Mouse (Mus musculus): Measurements from ENCODE around the gene Edem1. TPM values are rescaled to one million over a fixed set of nuclear protein-coding genes. Genes with fewer than 3 reads are reported as not detected.
A peak's percentile ranks its signal among the peaks of the same experiment; 100 is the strongest.

Gene Edem1
- polyA plus RNA-seq, 1 experiment from 2014 or later, result 24.9 TPM

DNA sequence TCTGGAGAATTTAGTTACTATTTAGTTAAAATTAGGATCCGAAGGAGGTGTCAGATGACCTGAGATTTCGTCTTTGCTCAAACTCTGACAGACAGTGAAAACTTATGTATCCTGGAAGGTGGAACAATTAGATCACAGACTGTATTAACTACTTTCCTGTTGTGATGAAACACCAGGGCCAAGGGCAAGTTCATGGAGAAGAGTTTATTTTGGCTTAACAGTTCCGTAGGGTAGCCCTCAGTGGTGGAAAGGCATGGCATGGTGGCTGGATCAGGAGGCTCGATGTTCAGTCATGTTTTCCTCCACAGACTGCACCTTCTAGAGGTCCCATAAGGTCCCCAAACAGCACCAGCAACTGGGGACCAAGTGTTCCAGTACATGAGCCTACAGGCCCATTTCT, 8.6 kb downstream of the Edem1 start:
- no peak overlapping the region; the same call in 1 of the 2 replicates for H3K27ac ChIP-seq (ENCODE audit: low read length)
- H3K36me3 ChIP-seq (ENCODE audit: control insufficient read depth, insufficient read depth), result peaks cover 12% of the 10 kb centered on the region; the same call in 1 of the 2 replicates
- ATAC-seq (replicated peaks; ENCODE audit: extremely low read depth, insufficient read depth, low FRiP score), result no peak
- no peaks in the 10 kb centered on the region for H3K27me3 ChIP-seq (ENCODE audit: control insufficient read depth, insufficient read depth, low read length)
- H3K4me3 ChIP-seq (ENCODE audit: low read length), result no peak overlapping the region
- H3K4me1 ChIP-seq (ENCODE audit: control insufficient read depth, insufficient read depth, low read length), result no peaks in the 10 kb centered on the region; the same call in 1 of the 2 replicates
- H3K9ac ChIP-seq (ENCODE audit: low read length), result no peak overlapping the region
- 88% methylated on average over 4 of the region's 4 CpGs for WGBS
- H3K9me3 ChIP-seq (replicated peaks; ENCODE audit: control insufficient read depth, low read length), result no peaks in the 10 kb centered on the region
- no peak overlapping the region for H3K4me2 ChIP-seq (ENCODE audit: low read depth, low read length)

DNA sequence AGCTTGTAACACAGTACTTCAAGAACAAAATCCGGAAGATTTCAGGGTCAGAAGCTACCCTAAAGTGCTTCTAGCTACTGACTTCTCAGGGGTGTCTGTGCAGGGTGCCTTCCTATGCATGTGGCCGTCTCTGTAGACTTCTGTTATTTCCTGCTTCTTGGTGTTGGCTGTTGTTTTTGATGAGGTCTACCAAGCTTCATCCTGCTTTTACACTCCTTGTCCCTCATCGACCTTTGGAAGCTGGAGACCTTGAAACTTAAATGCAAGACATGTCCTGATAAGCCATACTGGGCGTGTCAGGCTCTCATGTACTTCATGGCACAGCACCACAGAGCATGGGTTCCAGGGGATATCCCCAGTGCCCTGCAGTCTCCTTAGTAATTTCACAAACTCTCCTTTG, 9.5 kb downstream of the Edem1 start:
- ATAC-seq (replicated peaks; ENCODE audit: extremely low read depth, insufficient read depth, low FRiP score), result no peak
- H3K9me3 ChIP-seq (replicated peaks; ENCODE audit: control insufficient read depth, low read length), result no peaks in the 10 kb centered on the region
- H3K27me3 ChIP-seq (ENCODE audit: control insufficient read depth, insufficient read depth, low read length), result no peaks in the 10 kb centered on the region
- H3K9ac ChIP-seq (ENCODE audit: low read length), result no peak overlapping the region
- no peak overlapping the region for H3K4me2 ChIP-seq (ENCODE audit: low read depth, low read length)
- H3K36me3 ChIP-seq (ENCODE audit: control insufficient read depth, insufficient read depth), result peaks cover 14% of the 10 kb centered on the region
- 78% methylated on average over 4 of the region's 4 CpGs for WGBS
- H3K27ac ChIP-seq (ENCODE audit: low read length), result peak overlapping the region; percentile 1; the same call in 1 of the 2 replicates
- no peaks in the 10 kb centered on the region; the same call in 1 of the 2 replicates for H3K4me1 ChIP-seq (ENCODE audit: control insufficient read depth, insufficient read depth, low read length)
- H3K4me3 ChIP-seq (ENCODE audit: low read length), result no peak overlapping the region

DNA sequence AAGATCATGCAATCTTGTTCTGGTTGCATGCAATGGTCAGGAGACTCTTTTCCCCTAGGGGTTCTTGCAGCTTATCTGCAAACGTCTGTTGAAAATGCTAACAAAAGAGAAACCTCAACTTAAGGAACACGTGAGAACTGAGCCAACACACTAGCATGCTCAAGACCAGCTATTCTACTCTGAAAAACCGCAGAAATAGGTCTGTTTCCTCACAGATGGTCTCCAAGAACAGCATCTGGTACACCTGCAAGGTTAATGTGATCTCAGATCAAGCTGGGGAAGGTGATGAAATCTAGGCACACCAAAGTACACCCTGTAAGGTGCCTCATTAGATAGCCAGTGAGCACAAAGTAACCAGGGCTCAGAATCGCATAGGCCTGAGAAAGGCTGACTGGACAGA, 11.0 kb downstream of the Edem1 start:
- Histone ChIP-seq H3K36me3 (ENCODE audit: control insufficient read depth, insufficient read depth) (peaks cover 20% of the 10 kb centered on the region), H3K9ac (ENCODE audit: low read length) (no peak overlapping the region), H3K4me2 (ENCODE audit: low read depth, low read length) (no peak overlapping the region), H3K4me3 (ENCODE audit: low read length) (no peak overlapping the region), H3K27ac (ENCODE audit: low read length) (no peak overlapping the region), H3K4me1 (ENCODE audit: control insufficient read depth, insufficient read depth, low read length) (no peaks in the 10 kb centered on the region; the same call in 1 of the 2 replicates), H3K27me3 (ENCODE audit: control insufficient read depth, insufficient read depth, low read length) (no peaks in the 10 kb centered on the region), H3K9me3 (replicated peaks; ENCODE audit: control insufficient read depth, low read length) (no peaks in the 10 kb centered on the region)
- WGBS, result 66% methylated on average over 4 of the region's 4 CpGs
- no peak for ATAC-seq (replicated peaks; ENCODE audit: extremely low read depth, insufficient read depth, low FRiP score)

DNA sequence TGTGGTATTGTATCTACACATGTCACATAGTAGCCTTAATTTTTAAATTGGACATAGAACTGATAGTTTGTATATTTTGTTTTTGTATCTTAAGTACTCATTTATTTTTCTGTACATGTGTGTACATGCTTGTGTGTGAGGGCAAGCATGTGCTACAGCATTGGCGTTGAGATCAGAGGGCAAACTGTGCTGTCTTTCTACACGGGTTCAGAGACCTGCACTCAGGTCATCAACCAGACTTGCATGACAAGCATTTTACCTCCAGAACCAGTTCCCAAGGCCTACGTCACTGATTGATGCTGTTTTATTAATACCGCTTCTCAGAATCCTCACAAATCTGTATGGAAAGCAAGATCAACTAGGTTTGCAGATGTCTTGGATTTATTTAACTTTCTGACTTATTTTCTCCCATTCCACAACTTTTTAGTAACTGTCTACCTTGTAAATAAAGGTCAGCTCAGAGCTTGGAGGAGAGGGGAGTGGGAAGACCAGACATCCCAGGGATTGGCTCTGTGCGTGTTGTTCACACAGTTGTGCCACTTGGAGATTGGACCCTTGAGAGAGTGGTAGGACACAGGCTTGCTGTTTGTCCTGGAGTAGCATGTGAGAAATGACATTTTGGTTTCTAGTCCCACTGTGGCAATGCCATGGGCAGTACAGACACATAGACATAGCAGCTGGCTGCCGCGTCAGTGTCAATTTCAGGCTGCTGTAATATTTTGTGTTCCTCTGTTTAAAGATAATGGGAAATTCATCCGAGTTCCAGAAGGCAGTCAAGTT, 12.6 kb downstream of the Edem1 start:
- Histone ChIP-seq H3K4me1 (ENCODE audit: control insufficient read depth, insufficient read depth, low read length) (no peaks in the 10 kb centered on the region), H3K27me3 (ENCODE audit: control insufficient read depth, insufficient read depth, low read length) (no peaks in the 10 kb centered on the region), H3K4me2 (ENCODE audit: low read depth, low read length) (no peak overlapping the region), H3K9ac (ENCODE audit: low read length) (no peak overlapping the region), H3K36me3 (ENCODE audit: control insufficient read depth, insufficient read depth) (peaks cover 20% of the 10 kb centered on the region), H3K4me3 (ENCODE audit: low read length) (no peak overlapping the region), H3K27ac (ENCODE audit: low read length) (no peak overlapping the region), H3K9me3 (replicated peaks; ENCODE audit: control insufficient read depth, low read length) (no peaks in the 10 kb centered on the region)
- WGBS, result 92% methylated on average over 8 of the region's 8 CpGs
- ATAC-seq (replicated peaks; ENCODE audit: extremely low read depth, insufficient read depth, low FRiP score), result no peak

DNA sequence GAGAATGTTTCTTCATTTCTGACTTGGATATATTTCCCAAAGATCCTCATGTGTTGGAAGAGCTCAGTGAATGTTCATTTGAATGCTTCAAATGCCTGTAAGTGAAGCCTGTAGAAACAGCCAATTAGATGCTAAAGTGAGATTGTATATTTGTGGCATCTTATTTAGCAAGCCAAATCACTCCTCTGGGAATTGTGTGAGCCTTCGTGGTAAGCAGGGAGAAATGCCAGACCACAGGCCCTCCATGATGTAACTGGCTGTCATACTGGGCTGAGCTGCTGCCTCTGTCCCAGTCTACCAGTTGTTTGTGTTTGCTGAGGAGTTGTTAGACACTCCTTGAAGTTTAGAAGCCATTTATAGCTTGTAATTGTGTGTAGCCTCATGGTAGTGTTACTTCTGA, 15.2 kb downstream of the Edem1 start:
- Histone ChIP-seq H3K4me1 (ENCODE audit: control insufficient read depth, insufficient read depth, low read length) (no peaks in the 10 kb centered on the region), H3K27me3 (ENCODE audit: control insufficient read depth, insufficient read depth, low read length) (no peaks in the 10 kb centered on the region), H3K4me3 (ENCODE audit: low read length) (no peak overlapping the region), H3K27ac (ENCODE audit: low read length) (no peak overlapping the region), H3K9me3 (replicated peaks; ENCODE audit: control insufficient read depth, low read length) (no peaks in the 10 kb centered on the region), H3K36me3 (ENCODE audit: control insufficient read depth, insufficient read depth) (peaks cover 29% of the 10 kb centered on the region), H3K4me2 (ENCODE audit: low read depth, low read length) (no peak overlapping the region), H3K9ac (ENCODE audit: low read length) (no peak overlapping the region)
- 54% methylated on average over 1 of the region's 1 CpGs for WGBS
- ATAC-seq (replicated peaks; ENCODE audit: extremely low read depth, insufficient read depth, low FRiP score), result no peak

DNA sequence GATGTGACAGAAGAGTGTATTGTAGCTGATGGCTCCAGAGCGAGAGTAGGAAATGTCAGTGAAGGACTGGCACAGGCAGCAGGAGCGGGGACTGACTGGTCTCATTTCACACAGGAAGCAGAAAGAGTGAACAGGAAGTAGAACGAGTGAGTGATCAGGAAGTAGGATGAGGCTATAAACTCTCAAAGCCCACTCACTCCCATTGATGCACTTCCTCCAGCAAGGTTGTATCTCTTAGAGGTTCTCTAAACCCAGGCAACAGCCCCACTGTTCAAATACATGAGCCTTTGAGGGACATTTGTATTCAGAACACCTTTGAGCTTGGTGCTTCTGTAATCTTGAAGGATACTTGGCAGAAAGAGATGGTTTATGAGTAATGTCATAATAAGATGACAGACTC, 15.7 kb downstream of the Edem1 start:
- ATAC-seq (replicated peaks; ENCODE audit: extremely low read depth, insufficient read depth, low FRiP score), result no peak
- Histone ChIP-seq H3K4me1 (ENCODE audit: control insufficient read depth, insufficient read depth, low read length) (no peaks in the 10 kb centered on the region), H3K4me3 (ENCODE audit: low read length) (no peak overlapping the region), H3K9me3 (replicated peaks; ENCODE audit: control insufficient read depth, low read length) (no peaks in the 10 kb centered on the region), H3K9ac (ENCODE audit: low read length) (no peak overlapping the region), H3K36me3 (ENCODE audit: control insufficient read depth, insufficient read depth) (peaks cover 30% of the 10 kb centered on the region), H3K27me3 (ENCODE audit: control insufficient read depth, insufficient read depth, low read length) (no peaks in the 10 kb centered on the region), H3K27ac (ENCODE audit: low read length) (no peak overlapping the region), H3K4me2 (ENCODE audit: low read depth, low read length) (no peak overlapping the region)
- 79% methylated on average over 3 of the region's 3 CpGs for WGBS

DNA sequence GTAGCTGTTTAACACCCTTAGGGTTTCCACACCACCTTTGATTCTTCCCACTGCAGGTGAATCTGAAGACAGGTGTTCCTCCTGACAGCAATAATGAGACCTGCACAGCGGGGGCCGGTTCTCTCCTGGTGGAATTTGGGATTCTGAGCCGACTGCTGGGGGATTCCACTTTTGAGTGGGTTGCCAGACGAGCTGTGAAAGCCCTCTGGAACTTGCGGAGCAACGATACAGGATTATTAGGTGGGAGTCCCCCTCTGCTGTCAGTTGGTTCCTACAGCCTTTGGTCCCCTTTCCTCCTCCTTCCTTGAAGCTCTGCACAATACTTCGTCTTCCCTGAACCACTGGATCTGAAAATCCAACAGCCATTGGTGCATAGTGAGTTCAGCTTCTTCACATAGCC, 16.3 kb downstream of the Edem1 start:
- 90% methylated on average over 7 of the region's 7 CpGs for WGBS
- H3K4me3 ChIP-seq (ENCODE audit: low read length), result no peak overlapping the region
- no peak overlapping the region for H3K27ac ChIP-seq (ENCODE audit: low read length)
- no peaks in the 10 kb centered on the region for H3K9me3 ChIP-seq (replicated peaks; ENCODE audit: control insufficient read depth, low read length)
- H3K36me3 ChIP-seq (ENCODE audit: control insufficient read depth, insufficient read depth), result peaks cover 28% of the 10 kb centered on the region
- H3K9ac ChIP-seq (ENCODE audit: low read length), result no peak overlapping the region
- ATAC-seq (replicated peaks; ENCODE audit: extremely low read depth, insufficient read depth, low FRiP score), result no peak
- H3K4me1 ChIP-seq (ENCODE audit: control insufficient read depth, insufficient read depth, low read length), result no peaks in the 10 kb centered on the region
- H3K27me3 ChIP-seq (ENCODE audit: control insufficient read depth, insufficient read depth, low read length), result no peaks in the 10 kb centered on the region
- no peak overlapping the region for H3K4me2 ChIP-seq (ENCODE audit: low read depth, low read length)

DNA sequence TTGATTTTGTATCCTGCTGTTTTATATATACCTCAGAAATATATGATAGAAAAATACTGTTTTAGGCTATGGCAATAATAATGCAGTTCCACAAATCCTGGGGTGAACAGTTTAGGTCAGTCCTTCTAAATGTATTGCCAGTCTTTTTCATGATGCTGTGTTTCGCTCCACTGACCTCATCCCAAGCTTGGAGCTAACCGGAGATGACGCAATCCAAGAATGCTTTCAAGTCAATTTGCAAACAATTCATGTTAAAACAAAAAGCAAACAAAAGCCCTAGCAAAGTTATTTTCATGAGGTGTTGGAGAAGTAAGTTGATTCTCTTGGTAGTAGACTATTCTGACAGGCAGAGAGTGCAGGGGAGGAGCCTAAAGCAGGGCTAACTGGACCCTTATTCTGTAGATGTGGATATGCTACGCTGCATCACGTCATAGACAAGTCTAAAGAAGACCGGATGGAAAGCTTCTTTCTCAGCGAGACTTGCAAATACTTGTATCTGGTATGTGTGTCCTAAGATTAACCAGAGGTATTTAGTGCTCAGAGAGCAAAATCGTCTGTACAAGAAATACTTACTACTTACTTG, 23.7 kb downstream of the Edem1 start:
- no peak for ATAC-seq (replicated peaks; ENCODE audit: extremely low read depth, insufficient read depth, low FRiP score)
- Histone ChIP-seq H3K36me3 (ENCODE audit: control insufficient read depth, insufficient read depth) (peaks cover 55% of the 10 kb centered on the region), H3K4me2 (ENCODE audit: low read depth, low read length) (no peak overlapping the region), H3K27me3 (ENCODE audit: control insufficient read depth, insufficient read depth, low read length) (no peaks in the 10 kb centered on the region), H3K9ac (ENCODE audit: low read length) (no peak overlapping the region), H3K4me3 (ENCODE audit: low read length) (no peak overlapping the region), H3K27ac (ENCODE audit: low read length) (no peak overlapping the region), H3K9me3 (replicated peaks; ENCODE audit: control insufficient read depth, low read length) (no peaks in the 10 kb centered on the region), H3K4me1 (ENCODE audit: control insufficient read depth, insufficient read depth, low read length) (no peaks in the 10 kb centered on the region)
- WGBS, result 78% methylated on average over 8 of the region's 8 CpGs

DNA sequence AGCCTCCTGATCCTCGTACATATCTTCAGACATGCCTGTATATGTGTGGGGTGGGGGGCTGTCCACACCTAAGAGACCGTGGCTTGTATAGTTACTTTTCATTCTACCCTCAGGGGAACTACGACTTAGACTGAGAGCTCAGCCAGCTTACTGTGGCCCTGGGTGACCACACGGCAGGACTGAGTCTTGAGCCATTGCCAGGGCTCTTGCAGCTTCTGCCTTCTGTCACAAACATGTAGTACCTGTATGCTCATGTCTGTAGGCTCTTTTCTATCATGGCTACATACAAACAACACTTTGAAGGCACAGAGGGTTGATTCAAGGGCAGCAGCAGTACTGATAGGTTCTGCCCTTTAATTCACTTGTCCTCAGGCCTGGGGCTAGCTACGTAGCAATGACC, 24.5 kb downstream of the Edem1 start:
- Histone ChIP-seq H3K27me3 (ENCODE audit: control insufficient read depth, insufficient read depth, low read length) (no peaks in the 10 kb centered on the region), H3K4me3 (ENCODE audit: low read length) (no peak overlapping the region), H3K4me2 (ENCODE audit: low read depth, low read length) (no peak overlapping the region), H3K36me3 (ENCODE audit: control insufficient read depth, insufficient read depth) (peaks cover 52% of the 10 kb centered on the region), H3K4me1 (ENCODE audit: control insufficient read depth, insufficient read depth, low read length) (no peaks in the 10 kb centered on the region), H3K9ac (ENCODE audit: low read length) (no peak overlapping the region), H3K27ac (ENCODE audit: low read length) (no peak overlapping the region), H3K9me3 (replicated peaks; ENCODE audit: control insufficient read depth, low read length) (no peaks in the 10 kb centered on the region)
- no peak for ATAC-seq (replicated peaks; ENCODE audit: extremely low read depth, insufficient read depth, low FRiP score)
- WGBS, result 84% methylated on average over 5 of the region's 5 CpGs
